Mouse (Mus musculus) limb, embryonic 11.5 days (tissue): Measurements from ENCODE around the gene Lrfn3. TPM values are rescaled to one million over a fixed set of nuclear protein-coding genes. Genes with fewer than 3 reads are reported as not detected.

Experiments used
- ATAC-seq: fragments of 200-750 bp; cut with Nextera tagmentation; 2 replicates; pipeline ENCODE4 v1.8.0; 2017; ENCODE audit warnings: low read depth; ENCODE audit not compliant: insufficient number of reproducible peaks, low FRiP score, low TSS enrichment
- DNase-seq: peaks from one replicate; pipeline ENCODE4 v3.0.0-alpha.2; 2015; ENCODE audit warnings: low spot score
- H3K27ac ChIP-seq: fragments of 300-500 bp; sonication (generic); replicated peaks from 2 replicates; pipeline ENCODE4 v1.5.1; 2014; ENCODE audit warnings: low read depth, mild to moderate bottlenecking, low read length
- H3K27me3 ChIP-seq: fragments of 300-500 bp; sonication (generic); 2 replicates; pipeline ENCODE4 v1.6.1; 2014; ENCODE audit warnings: mild to moderate bottlenecking, low read length, mixed read lengths; ENCODE audit not compliant: control insufficient read depth, insufficient read depth
- H3K36me3 ChIP-seq: fragments of 300-500 bp; sonication (generic); 2 replicates; pipeline ENCODE4 v1.6.1; 2014; ENCODE audit warnings: mild to moderate bottlenecking, low read length, moderate library complexity, mixed read lengths; ENCODE audit not compliant: control insufficient read depth, insufficient read depth
- H3K4me1 ChIP-seq: fragments of 300-500 bp; sonication (generic); 2 replicates; pipeline ENCODE4 v1.6.1; 2014; ENCODE audit warnings: low read length, mixed read lengths; ENCODE audit not compliant: control insufficient read depth, insufficient read depth
- H3K4me2 ChIP-seq: fragments of 300-500 bp; sonication (generic); 2 replicates; pipeline ENCODE4 v1.6.1; 2014; ENCODE audit warnings: low read depth, mild to moderate bottlenecking, moderate library complexity; ENCODE audit not compliant: severe bottlenecking
- H3K4me3 ChIP-seq: fragments of 300-500 bp; sonication (generic); 2 replicates; pipeline ENCODE4 v1.5.1; 2014; ENCODE audit warnings: low read depth, low read length
- H3K9ac ChIP-seq: fragments of 300-500 bp; sonication (generic); 2 replicates; pipeline ENCODE4 v1.6.1; 2014; ENCODE audit warnings: mild to moderate bottlenecking, low read length
- H3K9me3 ChIP-seq: fragments of 300-500 bp; sonication (generic); 2 replicates; pipeline ENCODE4 v1.6.1; 2016; ENCODE audit warnings: low read length; ENCODE audit not compliant: control insufficient read depth
- WGBS: fragments of 180-500 bp; shearing (Covaris S2); extraction: QIAGEN DNeasy Blood & Tissue Kit; methylation state at CpG from one replicate; pipeline ENCODE4 v1.1.7; 2014; 5-methylcytosine and 5-hydroxymethylcytosine counted together
- polyA plus RNA-seq: library from polyadenylated mRNA; unstranded; fragments of >200 nt; fragmentation: Nextera tagmentation; extraction: Ambion mirVana; gene quantifications from 2 replicates; pipeline ENCODE4 v1.2.1, GENCODE M21; 2014

Lrfn3 gene
- polyA plus RNA-seq, 1 experiment from 2014 or later, result 4.9 TPM

DNA sequence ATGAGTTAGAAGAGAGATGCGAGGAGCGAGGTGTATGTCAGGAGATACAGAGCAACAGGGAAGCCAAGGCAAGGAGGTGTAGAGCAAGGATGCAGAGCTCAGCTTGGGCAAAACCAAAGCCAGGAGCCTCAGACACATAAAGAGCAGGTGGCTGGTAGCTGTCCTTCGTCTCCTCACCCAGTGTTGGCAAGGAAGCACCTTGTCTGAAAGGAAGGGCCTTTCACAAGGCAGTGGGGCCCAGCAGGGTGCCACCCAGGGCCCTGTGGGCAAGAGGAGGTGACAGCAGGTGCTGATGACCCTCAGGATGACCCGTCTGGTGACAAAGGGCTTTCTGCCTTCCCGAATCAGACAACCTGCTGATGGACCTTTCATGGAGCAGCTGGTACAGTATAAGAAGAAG lies 28.0 kb downstream of the Lrfn3 start:
- no peaks in the 10 kb centered on the region for H3K36me3 ChIP-seq
- no peak overlapping the region for H3K4me3 ChIP-seq
- DNase-seq, result no peak
- H3K9me3 ChIP-seq, result no peaks in the 10 kb centered on the region
- H3K27me3 ChIP-seq, result no peaks in the 10 kb centered on the region; the same call in 1 of the 2 replicates
- 58% methylated on average over 5 of the region's 5 CpGs for WGBS
- no peak overlapping the region for H3K4me2 ChIP-seq
- H3K4me1 ChIP-seq, result no peaks in the 10 kb centered on the region
- ATAC-seq, result no peak
- H3K27ac ChIP-seq, result no peak overlapping the region
- H3K9ac ChIP-seq, result no peak overlapping the region

- DNase-seq, result no peak
- H3K27ac ChIP-seq, result no peak overlapping the region
- no peak for ATAC-seq
- H3K9me3 ChIP-seq, result no peaks in the 10 kb centered on the region
- no peaks in the 10 kb centered on the region for H3K4me1 ChIP-seq
- no peak overlapping the region for H3K9ac ChIP-seq
- H3K36me3 ChIP-seq, result no peaks in the 10 kb centered on the region
- WGBS, result 77% methylated on average over 4 of the region's 4 CpGs
- H3K27me3 ChIP-seq, result no peaks in the 10 kb centered on the region; the same call in 1 of the 2 replicates
- no peak overlapping the region for H3K4me3 ChIP-seq
- no peak overlapping the region for H3K4me2 ChIP-seq
These were observed 29.1 kb downstream of the Lrfn3 start for GRCm38 (mm10) chr7:30333436-30333835.

DNA sequence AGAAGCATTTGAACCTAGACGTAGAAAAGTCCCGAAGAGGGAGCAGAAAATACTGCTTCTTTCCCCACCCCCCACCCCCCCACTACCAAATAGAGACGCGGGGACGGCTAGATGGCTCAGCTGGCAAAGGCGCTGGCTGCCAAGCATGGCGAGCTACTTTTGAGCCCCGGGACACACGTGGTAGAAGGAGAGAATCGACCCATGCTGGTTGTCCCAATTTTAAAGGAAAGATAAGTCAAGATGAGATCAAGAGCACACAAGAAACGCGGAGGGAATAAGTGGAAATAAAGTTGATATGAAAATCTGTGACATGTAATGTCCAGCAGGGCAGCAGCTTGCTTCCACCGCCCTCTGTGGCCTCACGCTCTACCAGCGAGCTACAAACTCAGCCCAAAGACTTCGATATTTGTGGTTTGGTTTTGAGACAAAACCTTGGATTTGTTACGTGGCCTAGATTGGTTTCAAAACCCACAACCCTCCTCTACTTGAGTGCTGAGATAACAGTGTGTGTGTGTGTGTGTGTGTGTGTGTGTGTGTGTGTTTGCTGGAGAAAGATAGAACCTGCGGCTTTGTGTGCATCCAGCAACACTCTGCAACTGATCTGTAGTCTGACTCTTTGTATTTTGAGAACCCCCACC lies 29.8 kb downstream of the Lrfn3 start:
- Histone ChIP-seq H3K9me3 (no peaks in the 10 kb centered on the region), H3K4me1 (no peaks in the 10 kb centered on the region), H3K9ac (no peak overlapping the region), H3K4me3 (no peak overlapping the region), H3K4me2 (no peak overlapping the region), H3K27me3 (no peaks in the 10 kb centered on the region; the same call in 1 of the 2 replicates), H3K27ac (no peak overlapping the region), H3K36me3 (no peaks in the 10 kb centered on the region)
- DNase-seq (no peak), ATAC-seq (no peak)
- WGBS, result 70% methylated on average over 18 of the region's 18 CpGs

GRCm38 (mm10) chr7:30331887-30332286 lies 30.7 kb downstream of the Lrfn3 start:
- no peaks in the 10 kb centered on the region; the same call in 1 of the 2 replicates for H3K27me3 ChIP-seq
- H3K36me3 ChIP-seq, result no peaks in the 10 kb centered on the region
- WGBS, result 7% methylated on average over 13 of the region's 13 CpGs
- H3K9me3 ChIP-seq, result no peaks in the 10 kb centered on the region
- H3K4me2 ChIP-seq, result no peak overlapping the region; the same call in 1 of the 2 replicates
- H3K4me1 ChIP-seq, result no peaks in the 10 kb centered on the region
- no peak overlapping the region for H3K4me3 ChIP-seq
- DNase-seq (peak; percentile 81), ATAC-seq (peak; percentile 73; the same call in 1 of the 2 replicates)
- no peak overlapping the region for H3K9ac ChIP-seq
- H3K27ac ChIP-seq, result no peak overlapping the region

GRCm38 (mm10) chr7:30328379-30328778 lies 34.2 kb downstream of the Lrfn3 start:
- Histone ChIP-seq H3K4me2 (no peak overlapping the region), H3K27me3 (no peaks in the 10 kb centered on the region), H3K4me3 (no peak overlapping the region), H3K4me1 (no peaks in the 10 kb centered on the region), H3K36me3 (no peaks in the 10 kb centered on the region), H3K9me3 (no peaks in the 10 kb centered on the region), H3K9ac (no peak overlapping the region), H3K27ac (no peak overlapping the region)
- DNase-seq (no peak), ATAC-seq (no peak)
- 55% methylated on average over 10 of the region's 10 CpGs for WGBS

DNA sequence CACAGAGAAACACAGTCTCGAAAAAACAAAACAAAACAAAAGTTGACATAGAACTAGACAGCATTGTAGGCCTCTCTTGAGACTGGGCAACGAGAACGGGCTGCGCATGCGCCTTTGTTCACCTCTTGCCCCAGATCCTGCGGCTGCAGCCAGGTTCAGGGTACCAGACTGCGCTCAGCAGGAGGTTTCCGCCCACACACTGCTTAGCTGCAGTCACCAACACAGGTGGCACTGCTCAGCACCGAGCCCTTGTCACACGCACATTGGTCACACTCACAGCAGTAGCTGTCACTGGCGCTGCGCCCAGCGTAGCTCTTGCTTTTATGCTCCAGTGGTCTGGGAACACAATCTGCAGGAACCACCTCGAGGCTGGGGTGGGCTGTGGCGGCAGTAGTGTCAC lies 35.4 kb downstream of the Lrfn3 start:
- 69% methylated on average over 15 of the region's 15 CpGs for WGBS

DNA sequence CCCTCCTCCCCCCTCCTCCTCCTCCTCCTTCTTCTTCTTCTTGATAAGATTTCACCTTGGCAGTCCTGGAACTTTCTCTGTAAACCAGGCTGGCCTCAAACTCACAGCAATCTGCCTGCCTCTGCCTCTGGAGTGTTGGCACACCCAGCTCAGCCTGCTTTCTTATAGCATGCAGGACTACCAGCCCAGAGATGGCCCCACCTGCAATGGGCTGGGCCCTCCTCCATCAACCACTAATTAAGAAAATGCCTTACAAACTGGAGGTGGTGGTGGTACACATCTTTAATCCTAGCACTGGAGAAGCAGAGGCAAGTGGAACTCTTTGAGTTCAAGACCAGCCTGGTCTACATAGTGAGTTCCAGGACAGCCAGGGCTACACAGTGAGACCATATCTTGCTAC lies 36.1 kb downstream of the Lrfn3 start:
- ATAC-seq, result no peak
- Histone ChIP-seq H3K27me3 (no peaks in the 10 kb centered on the region), H3K9me3 (no peaks in the 10 kb centered on the region)

More for the DNA sequence above, 35.4 kb downstream of the Lrfn3 start:
- no peak for ATAC-seq
- Histone ChIP-seq H3K9me3 (no peaks in the 10 kb centered on the region), H3K36me3 (no peaks in the 10 kb centered on the region), H3K27me3 (no peaks in the 10 kb centered on the region), H3K4me2 (no peak overlapping the region), H3K4me1 (no peaks in the 10 kb centered on the region), H3K27ac (no peak overlapping the region), H3K9ac (no peak overlapping the region), H3K4me3 (no peak overlapping the region)
- DNase-seq, result no peak

DNA sequence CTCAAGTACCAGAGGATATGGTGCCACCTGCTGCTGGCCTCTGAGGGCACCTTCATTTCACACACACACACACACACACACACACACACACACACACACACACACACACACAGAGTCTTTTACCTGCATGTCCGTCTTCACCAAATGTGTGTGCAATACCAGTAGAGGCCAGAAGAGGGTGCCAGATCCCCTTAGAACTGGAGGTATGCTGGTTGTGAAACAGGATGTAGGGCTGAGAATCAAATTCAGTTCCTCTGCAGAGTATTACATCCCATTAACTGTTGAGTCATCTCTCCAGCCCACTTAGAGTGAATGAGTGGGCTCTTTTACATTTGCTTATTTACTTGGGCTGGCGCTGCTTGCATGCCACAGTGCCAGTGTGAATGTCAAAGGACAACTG lies 37.2 kb downstream of the Lrfn3 start:
- H3K9ac ChIP-seq, result no peak overlapping the region
- H3K36me3 ChIP-seq, result no peaks in the 10 kb centered on the region
- DNase-seq (peak; percentile 74), ATAC-seq (no peak)
- 48% methylated on average over 2 of the region's 2 CpGs for WGBS
- peaks cover 3% of the 10 kb centered on the region; the same call in 1 of the 2 replicates for H3K4me1 ChIP-seq
- H3K4me3 ChIP-seq, result no peak overlapping the region
- no peaks in the 10 kb centered on the region for H3K9me3 ChIP-seq
- H3K27me3 ChIP-seq, result no peaks in the 10 kb centered on the region
- H3K27ac ChIP-seq, result no peak overlapping the region; the same call in 1 of the 2 replicates
- no peak overlapping the region for H3K4me2 ChIP-seq

More for the DNA sequence above, 36.1 kb downstream of the Lrfn3 start:
- H3K4me1 ChIP-seq, result peaks cover 2% of the 10 kb centered on the region; the same call in 1 of the 2 replicates
- H3K27ac ChIP-seq, result no peak overlapping the region
- no peak for DNase-seq
- H3K9ac ChIP-seq, result no peak overlapping the region
- H3K4me2 ChIP-seq, result no peak overlapping the region
- no peaks in the 10 kb centered on the region for H3K36me3 ChIP-seq
- H3K4me3 ChIP-seq, result no peak overlapping the region
